Mouse (Mus musculus) spleen, adult 2 months (tissue): ENCODE data around the gene Il12rb1.

Experiments used
- CTCF ChIP-seq: fragments of 200-500 bp; IDR thresholded peaks from 2 replicates; pipeline ENCODE4 v1.5.1; 2011; ENCODE audit warnings: mild to moderate bottlenecking, inconsistent platforms; ENCODE audit not compliant: insufficient read depth, insufficient read length, insufficient replicate concordance; ENCODE audit errors: extremely low read depth
- POLR2A ChIP-seq: fragments of 200-500 bp; IDR thresholded peaks from 2 replicates; pipeline ENCODE4 v1.6.1; 2011; ENCODE audit warnings: low read depth, low read length, inconsistent platforms

DNA sequence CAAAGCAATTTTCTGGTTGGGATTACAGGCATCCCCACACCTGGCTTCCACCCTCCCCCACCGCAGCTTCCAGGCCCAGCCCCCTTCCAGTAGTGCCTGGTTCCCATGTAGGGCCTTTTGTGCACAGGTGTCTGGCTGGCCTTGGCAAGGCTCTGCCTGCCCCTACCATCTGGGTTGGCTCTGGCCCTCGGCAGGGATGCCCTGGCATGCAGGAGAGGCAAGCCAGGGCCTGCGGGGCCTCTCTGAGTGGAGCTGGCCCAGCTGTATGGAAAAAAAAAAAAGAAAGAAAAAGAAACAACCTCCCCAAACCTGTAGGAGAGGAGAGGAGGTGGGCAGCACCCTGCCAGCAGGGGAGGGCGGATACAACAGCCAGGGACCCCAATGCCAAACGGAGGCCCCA, 34.8 kb upstream of the Il12rb1 start:
- TF ChIP-seq POLR2A: no peak
- TF ChIP-seq CTCF: no peak
